Mouse (Mus musculus) layer of hippocampus, adult 18-20 months (tissue): ENCODE results near the gene Per1. TPM values are rescaled to one million over a fixed set of nuclear protein-coding genes. Genes with fewer than 3 reads are reported as not detected.

Experiments
- DNase-seq, 2 experiments: peaks; one replicate each; pipeline ENCODE4 v3.0.0; 2022; ENCODE audit warnings: low spot score in 2 of 2
- total RNA-seq, 2 experiments: library from RNA; stranded (reverse); gene quantifications; 2 replicates each; pipeline ENCODE4 v1.2.3; 2021

Gene Per1
- total RNA-seq, 2 experiments from 2014 or later = 92.9 to 115 TPM

DNA sequence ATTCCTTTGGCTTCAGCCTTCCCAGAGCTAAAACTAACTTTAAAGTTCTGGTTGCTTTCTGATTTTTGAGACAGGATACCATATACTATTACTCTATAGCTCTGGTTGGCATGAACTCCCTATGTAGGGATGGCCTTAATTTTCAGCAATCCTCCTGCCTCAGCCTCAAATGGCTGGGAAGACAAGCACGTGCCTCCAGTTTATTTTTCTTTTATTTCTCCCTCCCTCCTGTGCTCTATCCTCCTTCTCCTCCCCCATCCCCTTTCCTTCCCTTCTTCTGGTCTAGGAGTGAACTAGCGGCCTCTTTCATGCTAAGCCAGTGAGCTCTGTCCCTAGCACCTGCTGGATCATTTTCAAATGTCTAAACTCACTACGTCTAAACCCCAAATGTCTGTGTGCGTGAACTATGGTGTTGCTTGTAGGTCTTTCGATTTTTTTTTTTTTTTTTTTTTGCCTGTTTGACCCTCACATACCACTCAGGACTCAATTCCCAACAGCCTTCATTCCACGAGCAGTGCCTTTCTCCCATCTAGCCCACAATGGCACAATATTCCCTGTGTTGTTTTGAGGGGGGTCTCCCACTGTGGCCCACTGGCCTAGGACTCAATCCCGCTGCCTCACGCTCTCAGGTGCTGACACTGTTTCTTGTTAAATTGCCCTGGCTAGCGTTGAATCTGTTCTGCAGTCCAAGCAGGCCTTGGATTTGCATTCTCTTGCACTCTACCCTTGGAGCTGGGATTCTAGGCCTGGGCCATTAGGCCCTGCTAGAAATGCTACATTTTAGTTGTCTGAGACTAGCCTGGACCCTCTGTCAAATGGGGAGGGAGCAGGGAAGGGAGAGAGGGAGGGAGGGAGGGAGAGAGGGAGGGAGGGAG is 30.5 kb upstream of the Per1 start:
- no peak for DNase-seq

DNA sequence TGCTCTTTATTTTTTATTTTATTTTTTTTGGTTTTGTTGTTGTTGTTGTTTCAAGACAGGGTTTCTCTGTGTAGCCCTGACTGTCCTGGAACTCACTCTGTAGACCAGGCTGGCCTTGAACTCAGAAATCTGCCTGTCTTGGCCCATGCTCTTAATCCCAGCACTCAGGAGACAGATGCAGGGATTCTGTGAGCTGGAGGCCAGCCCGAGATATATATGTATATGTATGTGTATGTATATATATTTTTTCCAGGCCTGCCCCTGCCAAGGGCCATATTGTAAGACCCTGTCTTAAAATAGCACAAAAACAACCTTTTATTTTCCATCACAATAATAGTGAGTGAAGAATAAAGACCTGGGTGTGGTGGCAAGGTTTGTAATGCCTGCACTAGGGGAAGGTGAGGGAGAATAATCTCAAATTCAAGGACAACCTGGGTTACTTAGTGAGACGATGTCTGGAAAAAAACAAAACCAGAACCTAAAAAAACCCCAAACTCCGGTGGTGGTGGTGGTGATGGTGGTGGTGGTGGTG is 29.6 kb upstream of the Per1 start:
- no peak for DNase-seq

DNA sequence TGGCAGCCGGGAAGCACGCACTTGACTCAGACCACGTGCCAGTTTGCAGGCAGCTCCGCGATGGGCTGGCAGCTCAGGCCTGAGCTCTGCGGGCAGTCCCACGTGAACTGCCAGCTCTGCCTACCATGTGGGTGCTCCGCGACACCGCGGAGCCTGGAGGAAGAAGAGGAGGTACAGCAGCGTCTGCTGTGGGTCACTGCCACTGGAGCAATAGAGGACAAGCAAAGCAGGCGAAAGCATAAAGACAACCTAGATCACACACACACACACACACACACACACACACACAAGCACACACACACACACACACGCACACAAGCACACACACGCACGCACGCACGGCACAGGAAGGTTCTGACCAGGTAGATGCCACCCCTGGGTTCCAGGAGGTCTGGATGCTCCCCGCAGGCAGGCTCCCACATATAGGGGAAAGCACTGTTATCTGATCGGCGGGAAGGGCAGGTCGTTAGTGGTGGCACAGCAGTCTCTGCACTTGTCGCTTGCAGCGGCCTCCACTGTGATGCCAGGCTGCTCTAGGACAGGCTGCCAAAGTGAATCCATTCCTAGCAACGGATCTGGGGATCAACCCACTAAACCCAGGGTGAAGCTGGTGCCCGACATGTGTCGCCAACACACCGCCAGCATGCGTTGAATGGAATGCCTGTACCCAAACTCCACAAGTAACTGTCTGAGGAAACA is 28.7 kb upstream of the Per1 start:
- peak in 1 of 2 experiments; percentile 63 for DNase-seq

DNA sequence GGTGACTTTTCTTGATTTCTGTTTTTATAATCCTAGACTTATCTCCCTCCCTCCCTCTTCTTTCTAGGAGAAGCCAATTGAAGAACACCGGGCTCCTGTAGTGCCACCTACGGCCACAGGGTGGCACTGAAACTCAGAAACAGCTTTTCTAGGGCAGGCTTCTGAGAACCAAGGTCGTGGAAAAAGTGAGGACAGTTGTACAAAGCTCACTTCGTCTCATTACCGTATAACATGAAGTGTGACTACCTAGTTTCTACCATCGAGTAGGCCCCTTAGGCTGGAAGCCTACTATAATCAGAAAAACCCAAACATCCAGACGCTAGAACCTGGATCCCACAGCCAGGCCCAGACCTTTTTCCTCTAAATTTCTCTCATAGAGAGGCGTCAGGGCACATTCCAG is 28.1 kb upstream of the Per1 start:
- peak; percentile 83 to 94 for DNase-seq

DNA sequence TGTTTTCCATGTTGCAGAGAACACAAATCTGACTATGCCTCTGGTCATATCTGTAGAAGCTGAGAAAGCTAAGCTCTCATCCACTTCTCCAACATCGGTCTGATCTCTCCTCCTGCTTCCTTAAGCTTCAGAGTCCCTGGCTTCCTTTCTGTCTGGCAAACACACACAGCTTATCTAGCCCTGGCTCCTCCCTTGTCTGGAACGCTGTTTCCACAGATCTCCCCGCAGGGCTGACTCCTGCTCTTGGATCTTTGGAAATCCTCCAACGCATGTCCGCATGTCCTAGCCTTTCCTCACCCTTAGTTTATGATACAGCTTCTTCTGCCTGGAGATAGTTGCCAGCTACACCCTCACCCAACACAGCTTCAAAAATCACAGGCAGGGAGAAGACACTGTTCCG is 27.4 kb upstream of the Per1 start:
- no peak for DNase-seq

DNA sequence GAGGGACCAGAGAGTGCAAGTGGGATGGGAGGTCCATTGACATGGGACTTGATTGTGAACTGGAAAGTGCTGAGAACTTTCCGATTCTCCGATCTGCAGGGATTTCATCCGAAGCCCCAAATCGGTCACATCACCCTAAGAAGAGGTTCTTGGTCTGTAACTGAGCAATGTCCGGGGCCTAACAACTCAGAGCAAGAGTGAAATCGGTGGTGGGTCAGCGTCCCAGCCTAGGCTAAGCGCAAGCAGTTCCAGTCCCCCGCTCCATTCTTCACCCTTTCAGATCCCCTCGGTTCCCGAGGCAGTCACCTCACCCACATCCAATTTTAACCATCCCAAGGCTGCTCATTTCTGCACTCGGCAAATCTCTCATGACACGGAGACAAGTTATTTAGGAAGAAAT is 24.9 kb upstream of the Per1 start:
- DNase-seq = no peak

DNA sequence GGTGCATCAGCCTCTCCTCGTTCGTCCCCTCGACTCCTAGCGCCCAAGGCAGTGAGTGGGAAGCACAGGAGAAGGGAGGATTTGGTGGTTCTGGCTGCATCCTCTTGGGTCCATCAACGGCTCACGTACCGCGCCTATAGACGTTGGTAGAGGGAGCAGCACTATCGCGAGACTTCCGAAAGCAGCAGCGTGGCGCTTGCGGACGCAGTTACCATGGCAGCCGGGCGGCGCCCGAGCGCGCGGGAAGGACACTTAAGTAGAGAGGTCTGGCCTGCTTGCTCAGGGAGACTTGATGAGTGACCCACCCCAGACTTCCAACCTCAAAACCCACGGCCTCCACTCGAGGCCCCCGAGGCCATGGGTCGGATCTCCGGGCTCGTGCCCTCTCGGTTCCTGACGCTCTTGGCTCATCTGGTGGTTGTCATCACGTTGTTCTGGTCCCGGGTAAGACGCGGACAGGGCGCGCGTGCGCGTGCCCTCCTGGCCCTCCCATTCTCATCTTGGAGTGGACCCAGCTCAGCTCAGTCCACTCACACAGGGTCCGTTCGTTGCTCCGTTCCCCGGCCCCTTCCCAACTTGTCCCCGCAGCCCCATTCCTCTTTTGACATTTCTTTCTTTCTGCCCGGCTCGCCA is 24.3 kb upstream of the Per1 start, which contains the start of gene Tmem107:
Gene Tmem107, plus strand, starts transcription at position 217 of the 633 bp plus-strand sequence.
- DNase-seq = peak; percentile 90 to 96

DNA sequence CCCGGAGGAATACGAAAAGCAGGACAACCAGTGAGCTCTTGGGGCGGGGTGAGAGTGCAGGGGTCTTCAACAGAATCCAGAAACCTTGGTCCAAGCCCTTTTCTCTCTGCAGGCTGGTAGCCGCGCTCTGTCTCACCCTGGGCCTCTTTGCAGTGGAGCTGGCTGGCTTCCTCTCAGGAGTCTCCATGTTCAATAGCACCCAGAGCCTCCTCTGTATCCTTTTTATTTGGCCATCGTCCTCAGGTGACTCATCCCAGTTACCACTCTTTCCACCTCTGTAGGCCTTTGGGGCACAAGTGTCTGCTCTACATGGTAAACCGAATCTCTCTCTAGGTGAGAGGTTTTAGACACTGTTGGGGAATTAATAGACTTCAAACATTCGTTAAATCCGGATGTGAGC is 23.8 kb upstream of the Per1 start:
- no peak for DNase-seq

DNA sequence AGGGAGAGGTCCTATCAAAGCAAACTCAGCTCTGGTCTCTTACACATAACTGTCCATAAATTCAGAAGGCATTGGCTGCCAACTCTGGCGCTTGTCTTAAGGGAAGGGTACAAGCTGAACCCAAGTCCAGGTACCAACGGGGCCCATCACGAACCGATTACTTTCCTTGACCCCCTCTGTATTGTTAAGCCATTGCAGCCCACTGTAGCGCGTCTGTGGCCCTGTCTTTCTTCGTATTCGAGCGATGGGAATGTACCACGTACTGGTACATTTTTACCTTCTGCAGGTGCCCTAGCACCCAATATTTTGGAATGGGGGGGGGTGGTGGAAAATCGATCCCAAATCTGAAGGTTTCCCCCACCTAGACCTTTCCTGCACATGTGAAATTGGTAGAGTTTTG is 22.8 kb upstream of the Per1 start:
- no peak for DNase-seq

DNA sequence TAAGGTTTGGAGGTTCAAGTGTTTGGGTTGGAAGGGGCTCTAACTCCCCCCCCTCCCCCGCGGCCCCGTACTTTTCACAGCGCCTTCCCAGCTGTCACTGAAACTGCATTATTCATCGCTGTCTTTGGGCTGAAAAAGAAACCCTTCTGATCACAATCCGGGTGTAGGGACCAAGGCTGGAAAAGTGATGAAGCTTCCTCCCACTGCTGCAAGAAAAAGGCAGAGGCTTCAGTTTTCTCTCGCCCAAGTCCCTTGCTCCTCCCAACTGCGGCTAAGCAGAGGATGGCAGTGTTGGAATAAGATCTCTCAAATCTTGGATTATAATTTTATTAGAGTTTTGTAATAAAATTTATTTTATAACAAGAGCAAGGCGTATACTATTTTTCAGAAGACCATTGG is 22.4 kb upstream of the Per1 start:
- DNase-seq = no peak

DNA sequence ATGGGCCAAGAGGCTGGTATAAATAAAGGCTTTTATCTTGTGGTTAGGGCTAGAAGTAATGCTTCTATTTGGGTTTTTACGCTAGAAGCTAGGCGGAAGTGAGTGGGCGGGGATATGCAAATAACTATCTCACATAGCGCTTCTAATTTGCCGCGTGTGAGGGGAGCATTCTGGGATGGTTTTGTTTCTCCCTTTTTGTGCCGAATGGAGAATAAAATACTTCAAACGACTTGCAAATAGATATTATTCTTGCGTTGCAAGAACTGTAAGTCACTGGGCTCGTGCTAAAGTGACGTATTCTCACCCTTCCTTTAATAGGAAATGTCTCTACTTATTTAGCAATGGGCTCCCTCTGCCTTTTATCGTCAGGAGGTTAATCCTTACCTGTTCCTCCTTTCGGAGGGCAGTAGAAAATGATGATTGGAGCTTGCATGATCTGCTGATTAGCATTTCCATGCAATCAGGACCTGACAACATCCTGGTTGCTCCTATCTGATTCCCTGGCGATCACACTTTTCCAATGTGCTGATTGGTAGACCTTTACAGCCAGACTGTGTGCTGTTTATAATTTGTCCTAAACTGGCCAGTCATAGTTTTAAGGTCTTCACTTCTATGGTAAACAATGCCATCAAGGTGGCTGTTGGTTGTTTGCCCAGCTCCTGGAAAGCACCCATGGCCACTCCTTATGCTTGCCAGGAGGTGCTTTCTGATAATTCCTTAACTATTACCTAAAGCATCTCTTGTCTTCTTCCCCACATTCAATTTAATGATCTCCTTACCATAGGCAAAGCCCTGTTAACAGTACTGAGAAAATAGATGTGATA is 21.7 kb upstream of the Per1 start:
- peak in 1 of 2 experiments; percentile 96 for DNase-seq

DNA sequence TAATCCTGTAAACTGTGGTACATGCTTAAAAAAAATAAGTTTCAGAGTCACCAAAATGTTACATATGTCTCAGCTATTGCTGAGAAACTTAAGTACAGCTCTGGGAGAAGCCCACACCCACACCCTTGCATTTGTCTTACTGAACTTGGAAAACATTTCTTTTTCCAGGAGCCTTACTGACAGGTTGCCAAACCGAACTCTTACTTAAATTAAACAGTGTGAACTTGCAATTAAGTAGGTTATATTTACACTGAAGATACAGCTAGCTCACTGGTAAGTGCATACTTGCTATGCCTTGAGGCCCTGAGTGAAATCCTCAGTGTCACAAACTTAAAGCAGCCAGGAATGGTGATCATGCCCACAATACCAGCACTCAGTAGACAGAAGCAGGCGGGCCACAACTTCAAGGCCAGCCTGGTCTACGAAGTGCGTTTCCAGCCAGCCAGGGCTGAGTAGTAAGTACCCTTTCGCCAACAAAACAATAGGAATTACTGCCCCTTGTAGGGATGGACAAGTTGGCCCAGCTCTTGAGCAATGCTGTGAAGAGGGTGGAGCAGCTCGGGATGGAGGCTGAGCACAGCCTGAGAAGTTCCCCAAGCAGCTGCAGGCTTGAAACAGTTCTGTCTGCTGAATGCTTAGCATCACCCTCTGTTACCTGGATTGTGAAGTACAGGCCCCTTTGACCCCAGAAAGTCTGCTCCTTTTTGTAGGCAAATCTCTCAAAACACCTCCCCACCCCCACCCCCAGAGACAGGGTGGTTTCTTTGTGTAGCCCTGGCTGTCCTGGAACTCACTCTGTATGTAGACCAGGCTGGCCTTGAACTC is 20.9 kb upstream of the Per1 start:
- no peak for DNase-seq

DNA sequence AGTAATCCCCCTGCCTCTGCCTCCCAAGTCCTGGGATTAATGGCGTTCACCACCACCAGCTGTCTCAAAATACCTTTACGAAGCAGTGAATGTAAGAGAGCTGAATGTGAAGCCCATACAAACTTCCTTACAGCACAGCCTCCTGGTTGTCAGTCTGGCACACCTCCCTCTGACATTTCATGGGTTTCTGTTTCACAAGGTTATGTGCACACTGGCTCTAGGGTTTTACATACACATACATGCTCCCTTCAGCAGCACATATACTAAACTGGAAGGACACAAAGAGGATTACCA is 20.3 kb upstream of the Per1 start:
- DNase-seq = no peak

DNA sequence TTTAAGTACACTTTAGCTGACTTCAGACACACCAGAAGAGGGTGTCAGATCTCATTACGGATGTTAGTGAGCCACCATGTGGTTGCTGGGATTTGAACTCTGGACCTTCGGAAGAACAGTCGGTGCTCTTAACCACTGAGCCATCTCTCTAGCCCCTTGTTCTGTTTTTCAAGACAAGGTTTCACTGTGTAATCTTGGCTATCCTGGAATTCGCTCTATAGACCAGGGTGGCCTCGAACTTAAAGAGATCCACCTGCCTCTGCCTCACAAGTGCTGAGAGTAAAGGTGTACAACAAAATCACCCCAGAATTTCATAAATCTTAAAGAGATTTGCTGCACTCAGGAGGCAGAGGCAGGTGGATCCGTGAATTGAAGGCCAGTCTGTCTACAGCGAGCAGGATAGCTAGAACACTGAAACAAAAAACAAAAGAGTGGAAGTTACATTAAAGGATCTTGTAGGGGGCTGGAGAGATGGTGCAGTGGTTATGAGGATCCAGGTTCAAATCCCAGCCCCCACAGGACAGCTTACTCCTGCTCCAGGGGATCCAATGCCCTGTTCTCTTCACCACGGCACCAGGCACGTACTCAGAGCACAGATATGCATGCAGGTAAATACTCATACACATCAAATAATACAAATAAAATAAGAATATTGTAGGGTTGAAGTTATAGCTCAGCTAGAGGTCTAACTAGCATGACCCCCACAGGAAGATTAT is 19.1 kb upstream of the Per1 start:
- no peak for DNase-seq

DNA sequence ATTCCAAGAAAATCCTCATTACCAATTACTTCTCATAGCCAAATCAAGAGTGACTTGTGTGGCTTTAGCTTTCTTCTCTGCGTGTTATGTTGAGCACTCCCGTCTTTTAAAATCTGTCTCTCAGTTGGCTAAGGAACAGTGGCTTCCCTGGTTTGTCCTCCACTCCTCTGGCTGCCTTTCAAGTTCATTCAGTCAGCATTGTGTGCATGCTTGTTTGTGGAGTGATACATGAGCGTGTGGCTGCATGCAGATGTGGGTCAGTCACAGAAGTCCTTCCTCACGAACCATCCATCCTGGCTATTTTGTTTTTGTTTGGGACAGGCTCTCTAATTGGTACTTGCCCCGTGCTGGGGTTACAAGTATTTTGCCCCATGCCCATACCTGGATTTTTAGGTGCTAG is 18.4 kb upstream of the Per1 start:
- DNase-seq = no peak

DNA sequence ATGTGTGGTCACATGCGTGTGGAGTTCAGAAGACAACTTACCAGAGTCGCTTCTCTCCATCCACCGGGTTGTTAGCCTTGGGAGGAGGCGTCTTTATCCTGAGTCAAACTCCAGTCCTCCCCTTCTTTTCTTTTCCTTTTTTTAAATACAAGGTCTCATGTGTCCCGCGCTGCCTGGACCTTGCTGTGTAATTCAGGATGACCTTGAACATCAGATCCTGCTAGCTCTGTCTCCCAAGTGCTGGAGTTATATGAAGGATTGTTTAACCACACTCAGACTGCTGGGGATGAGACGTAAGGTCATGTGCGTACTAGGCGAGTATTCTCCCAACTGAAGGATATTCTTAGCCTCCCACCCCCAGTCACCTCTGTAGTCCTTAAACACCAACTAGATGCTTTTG is 17.7 kb upstream of the Per1 start:
- DNase-seq = no peak

DNA sequence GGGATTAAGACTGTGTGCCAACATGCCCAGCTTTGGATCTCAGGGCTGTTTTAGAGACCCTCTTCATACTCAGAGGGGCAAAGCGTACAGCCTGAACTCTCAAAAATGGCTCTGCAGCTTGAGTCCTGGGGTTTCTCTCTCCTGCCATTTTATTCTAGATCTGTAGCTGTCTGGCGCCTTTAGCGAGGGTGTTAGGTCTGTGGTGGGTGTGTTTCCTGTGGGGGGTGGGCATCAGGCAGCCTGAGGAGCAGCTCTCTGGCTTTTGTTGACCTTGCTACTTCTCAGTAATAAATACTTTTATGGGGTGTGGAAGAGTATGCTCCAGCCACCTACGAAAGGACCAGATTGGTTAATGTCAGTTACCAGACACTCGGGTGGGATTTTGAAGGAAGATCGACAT is 17.0 kb upstream of the Per1 start:
- DNase-seq = no peak

DNA sequence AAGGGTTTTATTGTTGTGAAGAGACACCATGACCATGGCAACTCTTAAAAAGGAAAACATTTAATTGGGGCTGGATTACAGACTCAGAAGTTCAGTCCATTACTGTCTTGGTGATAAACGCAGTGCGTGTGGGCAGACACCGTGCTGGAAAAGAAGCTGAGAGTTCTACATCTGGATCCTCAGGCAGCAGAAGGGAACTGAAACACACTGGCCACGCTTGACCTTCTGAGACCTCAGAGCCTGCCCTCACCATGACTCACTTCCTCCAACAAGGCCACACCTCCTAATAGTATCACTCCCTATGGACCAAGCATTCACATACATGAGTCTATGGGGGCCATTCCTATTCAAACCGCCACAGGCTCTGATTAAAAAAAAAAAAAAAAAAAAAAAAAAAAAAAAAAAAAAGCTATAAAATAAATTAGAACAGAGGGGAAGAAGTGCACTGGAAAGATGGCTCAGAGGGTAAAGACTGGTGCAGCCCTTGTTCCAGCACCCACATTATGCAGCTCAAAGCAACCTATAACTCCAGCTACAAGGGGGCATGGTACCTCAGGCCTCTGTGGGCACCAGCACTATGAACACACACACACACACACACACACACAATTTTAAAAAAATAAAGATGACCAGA is 16.1 kb upstream of the Per1 start:
- DNase-seq = no peak
